Mouse (Mus musculus) heart, postnatal 0 days (tissue): ENCODE measurements around the gene Trnau1ap. TPM values are rescaled to one million over a fixed set of nuclear protein-coding genes. Genes with fewer than 3 reads are reported as not detected.

Source experiments
- ATAC-seq: fragments of 200-750 bp; cut with Nextera tagmentation; 2 replicates; pipeline ENCODE4 v1.8.0; 2017; ENCODE audit warnings: low read depth, moderate number of reproducible peaks, moderate library complexity; ENCODE audit not compliant: insufficient read depth
- DNase-seq: peaks from one replicate; pipeline ENCODE4 v3.0.0-alpha.2; 2016; ENCODE audit warnings: low spot score
- H3K27ac ChIP-seq: fragments of 300-500 bp; sonication (generic); 2 replicates; pipeline ENCODE4 v1.5.1; 2014; ENCODE audit warnings: low read depth, mild to moderate bottlenecking
- H3K27me3 ChIP-seq: fragments of 300-500 bp; sonication (generic); 2 replicates; pipeline ENCODE4 v1.6.1; 2014; ENCODE audit warnings: low read length, mixed read lengths; ENCODE audit not compliant: control insufficient read depth, insufficient read depth
- H3K36me3 ChIP-seq: fragments of 300-500 bp; sonication (generic); replicated peaks from 2 replicates; pipeline ENCODE4 v1.6.1; 2014; ENCODE audit warnings: low read length, mixed read lengths; ENCODE audit not compliant: control insufficient read depth, insufficient read depth
- H3K4me1 ChIP-seq: fragments of 300-500 bp; sonication (generic); 2 replicates; pipeline ENCODE4 v1.6.1; 2014; ENCODE audit warnings: antibody characterized with exemption; ENCODE audit not compliant: control insufficient read depth, insufficient read depth
- H3K4me2 ChIP-seq: fragments of 300-500 bp; sonication (generic); 2 replicates; pipeline ENCODE4 v1.6.1; 2014; ENCODE audit warnings: low read depth, mild to moderate bottlenecking, low read length, moderate library complexity
- H3K4me3 ChIP-seq: fragments of 300-500 bp; sonication (generic); 2 replicates; pipeline ENCODE4 v1.5.1; 2014; ENCODE audit warnings: low read depth, low read length
- H3K9ac ChIP-seq: fragments of 300-500 bp; sonication (generic); replicated peaks from 2 replicates; pipeline ENCODE4 v1.6.1; 2014; ENCODE audit warnings: low read depth, low read length, mixed read lengths
- H3K9me3 ChIP-seq: fragments of 300-500 bp; sonication (generic); replicated peaks from 2 replicates; pipeline ENCODE4 v1.6.1; 2016; ENCODE audit warnings: low read length; ENCODE audit not compliant: control insufficient read depth
- CTCF ChIP-seq: IDR thresholded peaks from 2 replicates; pipeline ENCODE4 v1.5.1; 2016; ENCODE audit warnings: antibody characterized with exemption, control low read depth, low read depth
- EP300 ChIP-seq: IDR thresholded peaks from 2 replicates; pipeline ENCODE4 v1.6.1; 2016; ENCODE audit warnings: antibody characterized with exemption, low read depth
- WGBS: fragments of 180-500 bp; shearing (Covaris S2); extraction: QIAGEN DNeasy Blood & Tissue Kit; methylation state at CpG from one replicate; pipeline ENCODE4 v1.1.7; 2014; 5-methylcytosine and 5-hydroxymethylcytosine counted together
- polyA plus RNA-seq: library from polyadenylated mRNA; unstranded; fragments of >200 nt; fragmentation: Nextera tagmentation; extraction: Ambion mirVana; gene quantifications from 2 replicates; pipeline ENCODE4 v1.2.1, GENCODE M21; 2015
- total RNA-seq: library from RNA; depleted of rRNA; stranded (reverse); fragments of >200 nt; gene quantifications from 2 replicates; pipeline ENCODE4 v1.2.3, GENCODE M21; 2014; ENCODE audit warnings: low replicate concordance

The Trnau1ap gene
- total and polyA plus RNA-seq, 2 experiments from 2014 or later, result 51.3 to 63.2 TPM

DNA sequence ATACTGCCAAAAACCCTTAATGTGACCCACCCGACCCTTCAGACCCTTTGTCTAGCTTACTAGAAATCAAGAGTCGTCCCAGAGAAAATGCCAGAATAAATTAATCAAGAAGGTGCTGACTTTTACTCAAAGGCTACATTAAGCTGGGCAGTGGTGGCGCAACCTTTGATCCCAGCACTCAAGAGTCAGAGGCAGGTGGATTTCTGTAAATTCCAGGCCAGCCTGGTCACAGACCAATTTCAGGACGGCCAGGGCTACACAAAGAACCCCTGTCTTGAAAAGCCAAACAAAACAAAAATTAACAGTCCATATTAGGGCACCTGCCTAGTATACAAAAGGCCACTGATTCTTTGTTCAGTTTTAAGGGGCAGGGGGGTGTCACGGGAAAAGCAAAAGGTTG lies 2.9 kb downstream of the Trnau1ap start:
- DNase-seq, result no peak

DNA sequence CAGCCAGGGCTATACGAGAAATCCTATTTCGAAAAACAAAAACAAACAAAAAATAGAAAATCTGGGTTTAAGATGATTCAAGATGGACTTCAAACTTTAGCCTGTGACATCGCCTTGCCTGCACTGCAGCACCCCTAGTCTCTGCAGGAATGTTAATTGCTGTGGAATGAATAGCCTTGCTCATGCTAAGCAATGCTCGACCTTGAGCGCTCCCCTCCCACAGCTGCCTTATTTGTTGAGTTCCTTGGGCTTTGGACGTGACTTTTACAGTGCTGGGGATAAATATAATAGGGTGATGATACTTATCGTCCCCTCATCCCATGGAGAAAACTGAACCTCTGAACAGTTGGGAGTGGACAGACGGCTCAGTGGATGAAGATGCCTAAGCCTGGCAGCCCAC lies 13.6 kb downstream of the Trnau1ap start:
- WGBS, result 56% methylated on average over 8 of the region's 8 CpGs
- no peak for TF ChIP-seq CTCF
- TF ChIP-seq EP300, result no peak
- no peaks in the 10 kb centered on the region for H3K27me3 ChIP-seq
- H3K9ac ChIP-seq, result no peak overlapping the region
- H3K4me3 ChIP-seq, result no peak overlapping the region
- peak overlapping the region; percentile 15; the same call in 1 of the 2 replicates for H3K27ac ChIP-seq
- H3K4me2 ChIP-seq, result no peak overlapping the region
- ATAC-seq (peak; percentile 69; the same call in 1 of the 2 replicates), DNase-seq (no peak)
- H3K36me3 ChIP-seq, result peaks cover 70% of the 10 kb centered on the region
- peaks cover 3% of the 10 kb centered on the region; the same call in 1 of the 2 replicates for H3K4me1 ChIP-seq
- H3K9me3 ChIP-seq, result no peaks in the 10 kb centered on the region

More for the DNA sequence above, 2.9 kb downstream of the Trnau1ap start:
- ATAC-seq, result no peak
- H3K4me3 ChIP-seq, result no peak overlapping the region
- peaks cover 37% of the 10 kb centered on the region for H3K36me3 ChIP-seq
- WGBS, result 84% methylated on average over 5 of the region's 5 CpGs
- H3K27ac ChIP-seq, result no peak overlapping the region
- no peaks in the 10 kb centered on the region for H3K9me3 ChIP-seq
- no peaks in the 10 kb centered on the region for H3K27me3 ChIP-seq
- H3K4me2 ChIP-seq, result no peak overlapping the region
- H3K9ac ChIP-seq, result no peak overlapping the region
- H3K4me1 ChIP-seq, result peaks cover 7% of the 10 kb centered on the region
- TF ChIP-seq CTCF (no peak), EP300 (no peak)

DNA sequence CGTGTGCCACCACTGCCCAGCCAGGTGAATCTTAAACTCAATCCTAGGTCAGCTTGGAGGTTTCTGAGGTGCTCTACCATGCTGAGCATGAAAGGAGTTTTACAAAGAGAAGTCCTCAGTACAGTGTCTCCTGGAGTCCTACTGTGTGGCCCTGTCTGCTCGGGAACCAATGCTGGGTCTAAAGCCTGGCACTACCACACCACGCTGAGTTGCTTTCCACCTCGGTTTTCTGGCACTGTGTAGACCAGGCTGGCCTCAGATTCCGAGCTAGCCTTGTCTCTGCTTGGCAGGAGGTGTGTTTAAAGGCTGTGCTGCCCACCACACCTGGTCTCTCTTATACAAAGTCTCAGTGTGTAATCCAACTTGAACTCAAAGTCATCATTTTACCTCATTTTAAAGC lies 16.7 kb downstream of the Trnau1ap start:
- no peak for ATAC-seq
- Histone ChIP-seq H3K4me2 (no peak overlapping the region), H3K36me3 (peaks cover 53% of the 10 kb centered on the region), H3K27me3 (no peaks in the 10 kb centered on the region), H3K9me3 (no peaks in the 10 kb centered on the region), H3K27ac (no peak overlapping the region), H3K9ac (no peak overlapping the region), H3K4me3 (no peak overlapping the region), H3K4me1 (peaks cover 3% of the 10 kb centered on the region; the same call in 1 of the 2 replicates)
- no peak for TF ChIP-seq EP300
- no peak for TF ChIP-seq CTCF
- no peak for DNase-seq
- WGBS, result 84% methylated on average over 5 of the region's 5 CpGs

DNA sequence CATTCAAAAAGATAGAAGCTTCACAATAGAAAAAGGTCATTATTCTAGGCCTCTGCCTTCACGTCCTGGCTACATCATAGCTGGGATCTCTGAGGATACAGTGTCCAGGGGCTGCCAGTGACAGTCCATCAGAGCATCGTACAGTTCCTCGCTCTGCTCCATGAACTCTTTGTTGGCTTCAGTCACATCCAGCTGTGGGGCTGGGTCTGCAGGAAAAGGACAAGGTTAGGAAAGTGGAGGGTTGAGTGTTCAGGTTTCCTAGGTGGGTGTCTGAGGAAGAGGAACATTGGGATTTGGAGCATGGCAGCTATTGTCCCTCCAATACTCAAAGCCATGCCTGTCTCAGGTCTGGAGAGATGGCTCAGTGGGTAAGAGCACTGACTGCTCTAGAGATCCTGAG lies 17.5 kb downstream of the Trnau1ap start:
- no peak overlapping the region for H3K4me2 ChIP-seq
- 57% methylated on average over 3 of the region's 3 CpGs for WGBS
- H3K9ac ChIP-seq, result no peak overlapping the region
- peaks cover 3% of the 10 kb centered on the region; the same call in 1 of the 2 replicates for H3K4me1 ChIP-seq
- ATAC-seq (no peak), DNase-seq (no peak)
- peaks cover 46% of the 10 kb centered on the region for H3K36me3 ChIP-seq
- no peak overlapping the region for H3K27ac ChIP-seq
- no peaks in the 10 kb centered on the region for H3K27me3 ChIP-seq
- H3K9me3 ChIP-seq, result no peaks in the 10 kb centered on the region
- TF ChIP-seq CTCF (no peak), EP300 (no peak)
- H3K4me3 ChIP-seq, result no peak overlapping the region

DNA sequence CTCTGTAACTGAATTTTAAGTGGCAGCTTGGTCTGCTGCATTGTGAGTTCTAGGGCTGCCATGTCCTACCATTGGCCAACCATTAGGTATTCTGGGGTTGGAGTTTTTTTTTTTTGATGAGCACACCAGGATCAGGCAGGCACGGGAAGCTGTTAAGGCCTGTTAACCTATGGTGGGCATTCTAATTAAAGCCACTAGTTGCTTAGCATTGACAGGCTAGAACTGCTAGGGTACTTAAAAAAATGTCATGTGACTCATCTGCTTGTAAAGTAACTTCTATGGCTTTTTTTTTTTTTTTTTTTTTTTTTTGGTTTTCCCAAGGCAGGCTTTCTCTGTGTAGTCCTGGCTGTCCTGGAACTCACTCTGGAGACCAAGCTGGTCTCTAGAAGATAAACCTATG lies 18.1 kb downstream of the Trnau1ap start:
- H3K36me3 ChIP-seq, result peaks cover 40% of the 10 kb centered on the region
- no peak overlapping the region for H3K9ac ChIP-seq
- no peak overlapping the region for H3K4me3 ChIP-seq
- DNase-seq (no peak), ATAC-seq (no peak)
- H3K27ac ChIP-seq, result no peak overlapping the region
- 45% methylated on average over 1 of the region's 1 CpGs for WGBS
- H3K27me3 ChIP-seq, result no peaks in the 10 kb centered on the region
- no peak for TF ChIP-seq CTCF
- no peak for TF ChIP-seq EP300
- peaks cover 3% of the 10 kb centered on the region; the same call in 1 of the 2 replicates for H3K4me1 ChIP-seq
- no peak overlapping the region for H3K4me2 ChIP-seq
- no peaks in the 10 kb centered on the region for H3K9me3 ChIP-seq

DNA sequence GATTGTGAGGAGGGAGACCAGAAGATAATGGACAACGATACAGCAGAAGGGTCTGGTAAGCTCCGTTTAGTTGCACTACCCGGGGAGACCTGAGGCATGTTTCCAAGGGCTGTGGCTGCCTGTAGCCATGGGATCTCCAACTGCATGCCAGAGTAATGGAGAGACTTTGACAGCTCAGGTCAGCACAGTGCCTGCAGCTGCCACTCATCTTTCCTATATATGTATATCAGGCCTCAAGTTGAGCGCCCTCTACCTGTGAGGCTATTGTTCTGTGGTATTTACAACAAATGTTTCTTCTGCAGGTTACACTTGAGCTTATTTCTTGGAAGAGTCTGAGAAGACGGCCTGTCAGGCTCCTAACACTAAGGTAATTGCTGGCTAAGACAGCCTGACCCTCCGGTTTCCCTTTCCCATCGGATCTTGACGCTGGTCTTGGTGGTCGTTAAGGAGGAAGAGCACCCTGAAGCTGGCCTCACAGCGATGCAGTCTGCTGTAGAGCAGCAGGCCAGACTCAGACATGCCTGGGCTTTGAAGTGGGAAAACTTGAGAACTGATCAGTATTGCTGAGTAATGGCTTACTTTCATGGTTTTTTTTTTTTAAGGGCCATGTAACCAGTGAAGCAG lies 19.4 kb downstream of the Trnau1ap start:
- peak overlapping the region; percentile 68 for H3K4me3 ChIP-seq
- peak overlapping the region; percentile 91; the same call in 1 of the 2 replicates for H3K27ac ChIP-seq
- H3K27me3 ChIP-seq, result no peaks in the 10 kb centered on the region
- H3K4me1 ChIP-seq, result no peaks in the 10 kb centered on the region
- peaks cover 37% of the 10 kb centered on the region for H3K36me3 ChIP-seq
- DNase-seq, result no peak
- no peaks in the 10 kb centered on the region for H3K9me3 ChIP-seq
- peak; percentile 54 for TF ChIP-seq CTCF
- TF ChIP-seq EP300, result no peak
- WGBS, result 32% methylated on average over 10 of the region's 10 CpGs
- H3K9ac ChIP-seq, result peak overlapping the region; percentile 91; the same call in 1 of the 2 replicates
- H3K4me2 ChIP-seq, result peak overlapping the region; percentile 74
- peak; percentile 16; the same call in 1 of the 2 replicates for ATAC-seq
